Mouse (Mus musculus): ENCODE measurements at regions not wholly inside any gene's neighbourhood (a gene's known extent, or its start where the extent isn't known, plus 50 kb on each side); places are given as distances from the start of the nearest gene placed in this dataset.

DNA sequence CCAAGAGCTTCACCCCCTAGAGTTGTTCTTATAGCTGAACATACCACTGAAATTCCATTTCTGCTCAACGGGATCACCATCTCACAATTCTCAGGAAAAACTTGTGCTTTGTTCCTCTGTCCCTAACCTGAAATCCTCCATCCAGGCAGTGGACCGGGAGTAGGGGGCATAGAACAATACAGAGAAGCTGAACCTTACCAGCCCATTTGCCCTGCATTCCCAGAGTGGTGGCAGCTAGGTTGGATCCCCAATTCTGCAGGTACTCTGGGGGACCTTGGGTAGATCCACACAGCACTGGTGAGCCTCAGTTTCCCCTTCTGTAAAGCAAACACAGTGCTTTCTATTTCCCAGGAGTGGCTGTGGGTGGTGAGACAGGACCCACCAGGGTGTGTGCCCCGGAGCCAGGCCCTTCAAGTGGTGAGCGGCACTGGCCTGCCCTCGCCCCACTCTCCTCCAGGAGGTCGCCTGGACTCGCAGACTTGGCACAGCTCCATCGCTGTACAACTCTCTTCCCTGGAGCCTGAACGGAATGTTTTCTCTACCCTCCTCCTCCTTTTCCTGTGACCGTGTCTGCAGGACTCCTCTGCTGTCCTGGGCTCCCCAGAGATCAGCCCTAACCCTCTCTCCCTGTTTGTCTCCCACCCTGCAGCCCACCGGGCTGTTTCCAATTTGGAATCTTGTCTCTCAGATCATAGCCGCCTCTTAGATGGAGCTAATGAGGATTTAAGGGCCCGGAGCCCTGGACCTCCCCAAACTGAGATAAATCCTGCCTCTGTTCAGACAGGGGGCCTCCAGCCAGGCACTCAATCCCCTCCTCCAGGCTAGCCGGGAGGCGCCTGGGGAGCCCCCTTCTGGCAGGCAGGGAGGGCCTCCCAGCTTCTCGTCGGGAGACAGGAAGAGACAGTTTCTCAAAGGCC is 52.3 kb upstream of the Cux1 start:
- Histone ChIP-seq H3K4me3 (ENCODE audit: low read depth, low read length) (no peak overlapping the region), H3K27ac (ENCODE audit: insufficient read depth, low read depth, low read length) (no peak overlapping the region), H3K36me3 (ENCODE audit: control insufficient read depth, insufficient read depth, low read length) (no peaks in the 10 kb centered on the region), H3K4me1 (ENCODE audit: control insufficient read depth, insufficient read depth, insufficient read length, low read length) (peaks cover 9% of the 10 kb centered on the region), H3K27me3 (ENCODE audit: control insufficient read depth, insufficient read depth, low read length) (peaks cover 9% of the 10 kb centered on the region; the same call in 1 of the 2 replicates)
- WGBS, result 29% methylated on average over 17 of the region's 17 CpGs
- TF ChIP-seq POLR2A (IDR thresholded peaks at IDR 0.05; ENCODE audit: low read depth, low read length) (no peak), CTCF (IDR thresholded peaks at IDR 0.05; ENCODE audit: extremely low read depth, insufficient read length, insufficient replicate concordance, low read depth, low read length) (peak; percentile 5; the same call in 1 of the 2 replicates)

DNA sequence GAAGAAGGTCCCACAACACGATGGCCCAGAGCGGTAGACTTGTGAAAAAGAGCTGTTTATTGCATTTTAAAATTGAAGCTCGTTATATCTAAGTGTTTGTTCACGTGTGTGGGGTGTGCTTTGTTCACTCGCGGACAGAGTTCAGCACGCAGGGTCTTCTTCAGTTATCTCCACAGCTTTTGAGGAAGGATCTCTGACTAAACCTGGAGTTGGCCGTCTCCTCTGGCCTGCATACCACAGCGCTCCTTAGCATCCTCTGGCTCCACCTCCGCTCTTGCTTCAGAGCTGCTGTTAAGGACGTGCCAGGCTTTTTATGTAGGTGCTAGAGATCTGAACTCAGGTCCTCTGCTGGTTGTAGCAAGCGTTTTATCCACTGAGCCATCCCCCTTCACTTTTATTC is 52.9 kb upstream of the Cux1 start:
- Histone ChIP-seq H3K4me1 (ENCODE audit: control insufficient read depth, insufficient read depth, insufficient read length, low read length) (peaks cover 9% of the 10 kb centered on the region), H3K36me3 (ENCODE audit: control insufficient read depth, insufficient read depth, low read length) (no peaks in the 10 kb centered on the region), H3K27ac (ENCODE audit: insufficient read depth, low read depth, low read length) (no peak overlapping the region), H3K27me3 (ENCODE audit: control insufficient read depth, insufficient read depth, low read length) (peaks cover 9% of the 10 kb centered on the region; the same call in 1 of the 2 replicates), H3K4me3 (ENCODE audit: low read depth, low read length) (no peak overlapping the region)
- 57% methylated on average over 12 of the region's 12 CpGs for WGBS
- TF ChIP-seq CTCF (IDR thresholded peaks at IDR 0.05; ENCODE audit: extremely low read depth, insufficient read length, insufficient replicate concordance, low read depth, low read length) (no peak), POLR2A (IDR thresholded peaks at IDR 0.05; ENCODE audit: low read depth, low read length) (no peak)

DNA sequence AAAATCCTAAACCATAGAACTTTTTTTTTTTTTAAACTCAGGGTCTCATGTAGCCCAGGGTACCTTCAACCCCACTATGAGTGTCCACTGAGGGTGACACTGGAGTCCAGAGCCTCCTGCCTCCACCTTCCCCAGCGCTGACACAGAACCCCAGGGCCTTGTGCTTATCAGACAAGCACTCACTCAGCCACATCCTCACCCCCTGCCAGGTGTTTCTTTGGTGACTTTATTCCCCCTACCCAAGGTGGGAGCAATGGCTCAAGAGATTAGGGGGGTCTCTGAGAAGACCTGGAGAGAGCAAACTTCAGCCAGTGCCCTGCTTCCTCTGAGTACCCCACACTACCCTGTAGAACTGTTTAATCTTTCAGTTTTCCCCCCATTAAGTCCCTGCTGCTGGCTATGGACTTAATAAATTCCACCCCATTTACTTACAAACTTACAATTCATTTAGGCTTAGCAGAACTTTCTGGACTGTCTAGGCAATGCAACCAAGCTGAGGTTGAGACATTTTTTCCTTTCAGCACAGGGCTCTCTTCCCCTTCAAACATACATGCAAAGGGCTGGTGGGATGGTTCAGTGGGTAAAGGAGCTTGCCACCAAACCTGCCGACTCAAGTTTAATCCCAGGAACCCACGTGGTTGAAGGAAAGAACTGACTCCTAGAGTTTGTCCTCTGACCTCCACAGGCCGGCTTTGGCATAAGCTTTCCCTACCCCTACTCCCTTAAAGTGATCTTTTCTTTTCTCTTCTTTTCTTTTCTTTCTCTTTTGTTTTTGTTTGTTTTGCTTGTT is 54.2 kb upstream of the Cux1 start:
- Histone ChIP-seq H3K4me1 (ENCODE audit: control insufficient read depth, insufficient read depth, insufficient read length, low read length) (peaks cover 9% of the 10 kb centered on the region), H3K4me3 (ENCODE audit: low read depth, low read length) (no peak overlapping the region), H3K36me3 (ENCODE audit: control insufficient read depth, insufficient read depth, low read length) (no peaks in the 10 kb centered on the region), H3K27ac (ENCODE audit: insufficient read depth, low read depth, low read length) (no peak overlapping the region), H3K27me3 (ENCODE audit: control insufficient read depth, insufficient read depth, low read length) (peaks cover 9% of the 10 kb centered on the region; the same call in 1 of the 2 replicates)
- TF ChIP-seq POLR2A (IDR thresholded peaks at IDR 0.05; ENCODE audit: low read depth, low read length) (no peak), CTCF (IDR thresholded peaks at IDR 0.05; ENCODE audit: extremely low read depth, insufficient read length, insufficient replicate concordance, low read depth, low read length) (no peak)
- 73% methylated on average over 4 of the region's 4 CpGs for WGBS

DNA sequence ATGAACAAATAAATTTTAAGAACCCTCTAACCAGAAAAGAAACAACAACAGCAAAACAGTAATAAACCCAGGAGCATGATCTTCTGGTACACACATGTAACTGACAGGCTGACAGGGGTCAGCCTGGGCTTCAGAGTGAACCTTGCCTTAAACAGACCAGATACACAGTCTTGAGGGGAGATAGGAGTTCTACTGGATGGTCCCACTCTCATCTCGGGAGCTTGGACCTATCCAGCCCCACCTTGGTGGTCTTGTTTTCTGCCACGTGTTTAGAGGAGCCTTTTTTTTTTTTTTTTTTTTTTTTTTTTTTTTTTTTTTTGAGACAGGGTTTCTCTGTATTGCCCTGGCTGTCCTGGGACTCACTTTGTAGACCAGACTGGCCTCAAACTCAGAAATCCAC is 54.9 kb upstream of the Cux1 start:
- Histone ChIP-seq H3K27me3 (ENCODE audit: control insufficient read depth, insufficient read depth, low read length) (peaks cover 9% of the 10 kb centered on the region; the same call in 1 of the 2 replicates), H3K4me1 (ENCODE audit: control insufficient read depth, insufficient read depth, insufficient read length, low read length) (peaks cover 9% of the 10 kb centered on the region), H3K27ac (ENCODE audit: insufficient read depth, low read depth, low read length) (no peak overlapping the region), H3K4me3 (ENCODE audit: low read depth, low read length) (no peak overlapping the region), H3K36me3 (ENCODE audit: control insufficient read depth, insufficient read depth, low read length) (no peaks in the 10 kb centered on the region)
- TF ChIP-seq POLR2A (IDR thresholded peaks at IDR 0.05; ENCODE audit: low read depth, low read length) (no peak), CTCF (IDR thresholded peaks at IDR 0.05; ENCODE audit: extremely low read depth, insufficient read length, insufficient replicate concordance, low read depth, low read length) (no peak)
- WGBS, result 53% methylated on average over 2 of the region's 2 CpGs

DNA sequence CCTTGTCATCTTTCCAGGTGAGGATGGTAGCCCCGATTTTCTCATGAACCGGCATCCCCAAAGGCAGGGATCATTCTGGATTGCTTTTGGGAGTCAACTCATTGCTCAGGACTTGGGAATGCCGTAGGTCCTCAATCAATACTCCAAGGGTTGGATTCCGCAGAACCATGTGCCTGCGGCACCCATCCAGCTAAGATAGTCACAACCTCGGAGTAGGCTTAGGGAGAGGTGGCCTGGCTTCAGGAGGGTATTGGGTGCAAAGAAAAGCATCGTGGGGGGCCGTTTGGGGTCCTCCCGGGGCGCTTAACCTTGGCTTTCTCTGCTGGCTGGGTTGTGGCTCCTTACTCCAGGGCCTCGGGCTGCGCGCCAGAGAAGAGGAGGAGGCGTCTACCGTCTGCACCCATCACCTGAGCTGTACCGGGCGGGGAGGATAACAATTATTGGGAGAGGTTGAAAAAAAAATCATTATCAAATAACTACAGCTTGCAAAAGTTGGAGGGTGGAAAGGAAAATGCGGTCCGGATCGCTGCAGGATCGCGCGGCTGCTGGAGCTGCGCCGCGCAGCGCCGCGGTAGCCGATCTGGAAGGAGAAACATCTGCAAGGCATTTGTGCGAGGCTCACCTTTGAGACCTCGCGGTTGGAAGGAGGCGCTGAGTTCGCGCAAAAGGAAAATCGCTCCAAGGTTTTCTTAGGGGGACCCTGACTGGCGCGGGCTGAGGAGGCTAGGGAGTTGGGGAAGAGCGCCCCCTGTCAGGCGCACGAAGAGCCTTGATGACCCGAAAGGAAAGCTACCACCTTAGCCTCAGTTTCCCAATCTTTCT is 55.6 kb upstream of the Cux1 start:
- WGBS, result 3% methylated on average over 43 of the region's 43 CpGs

DNA sequence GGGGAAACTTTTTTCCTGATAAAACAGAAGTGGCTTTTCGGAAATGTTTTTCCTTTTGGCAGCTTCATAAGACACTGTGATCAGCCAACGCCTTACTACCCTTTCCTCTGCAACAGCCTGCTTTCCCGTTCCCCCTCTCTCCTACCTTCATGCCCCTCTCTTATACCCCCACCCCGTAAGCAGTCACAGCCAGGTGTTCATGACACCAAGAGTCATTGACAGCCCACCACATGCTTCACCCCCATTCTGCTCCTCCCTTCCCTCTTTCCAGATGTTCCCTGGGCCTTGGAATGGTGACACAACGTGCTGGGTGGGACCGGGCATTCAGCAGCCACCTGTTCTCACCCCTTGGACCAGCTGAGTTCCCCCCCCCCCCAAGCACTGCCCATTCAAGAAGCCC is 56.5 kb upstream of the Cux1 start:
- Histone ChIP-seq H3K36me3 (ENCODE audit: control insufficient read depth, insufficient read depth, low read length) (no peaks in the 10 kb centered on the region), H3K27me3 (ENCODE audit: control insufficient read depth, insufficient read depth, low read length) (peaks cover 9% of the 10 kb centered on the region; the same call in 1 of the 2 replicates), H3K4me1 (ENCODE audit: control insufficient read depth, insufficient read depth, insufficient read length, low read length) (peaks cover 9% of the 10 kb centered on the region), H3K27ac (ENCODE audit: insufficient read depth, low read depth, low read length) (no peak overlapping the region), H3K4me3 (ENCODE audit: low read depth, low read length) (no peak overlapping the region)
- TF ChIP-seq CTCF (IDR thresholded peaks at IDR 0.05; ENCODE audit: extremely low read depth, insufficient read length, insufficient replicate concordance, low read depth, low read length) (no peak), POLR2A (IDR thresholded peaks at IDR 0.05; ENCODE audit: low read depth, low read length) (no peak)
- WGBS, result 63% methylated on average over 6 of the region's 6 CpGs

More for the DNA sequence above, 55.6 kb upstream of the Cux1 start:
- peaks cover 9% of the 10 kb centered on the region; the same call in 1 of the 2 replicates for H3K27me3 ChIP-seq (ENCODE audit: control insufficient read depth, insufficient read depth, low read length)
- no peak overlapping the region for H3K27ac ChIP-seq (ENCODE audit: insufficient read depth, low read depth, low read length)
- peak overlapping the region; percentile 53 for H3K4me3 ChIP-seq (ENCODE audit: low read depth, low read length)
- H3K4me1 ChIP-seq (ENCODE audit: control insufficient read depth, insufficient read depth, insufficient read length, low read length), result peaks cover 9% of the 10 kb centered on the region
- no peaks in the 10 kb centered on the region for H3K36me3 ChIP-seq (ENCODE audit: control insufficient read depth, insufficient read depth, low read length)
- TF ChIP-seq POLR2A (IDR thresholded peaks at IDR 0.05; ENCODE audit: low read depth, low read length), result no peak
- TF ChIP-seq CTCF (IDR thresholded peaks at IDR 0.05; ENCODE audit: extremely low read depth, insufficient read length, insufficient replicate concordance, low read depth, low read length), result peak; percentile 93

Data from small intestine, adult 2 months (tissue).